Mouse (Mus musculus): ENCODE results near the gene Sgta. TPM values are rescaled to one million over a fixed set of nuclear protein-coding genes. Genes with fewer than 3 reads are reported as not detected.

Sgta gene
- polyA plus RNA-seq, 1 experiment = 222 TPM

- no peak overlapping the region for H3K27ac ChIP-seq (ENCODE audit: insufficient read depth, low read depth, low read length)
- TF ChIP-seq POLR2A (IDR thresholded peaks at IDR 0.05; ENCODE audit: low read depth, low read length) (no peak), CTCF (IDR thresholded peaks at IDR 0.05; ENCODE audit: extremely low read depth, insufficient read length, insufficient replicate concordance, low read depth, low read length) (peak; percentile 81; the same call in 1 of the 2 replicates)
- peaks cover 3% of the 10 kb centered on the region; the same call in 1 of the 2 replicates for H3K4me1 ChIP-seq (ENCODE audit: control insufficient read depth, insufficient read depth, insufficient read length, low read length)
- H3K27me3 ChIP-seq (ENCODE audit: control insufficient read depth, insufficient read depth, low read length) = no peaks in the 10 kb centered on the region
- H3K36me3 ChIP-seq (ENCODE audit: control insufficient read depth, insufficient read depth, low read length) = peaks cover 27% of the 10 kb centered on the region
- H3K4me3 ChIP-seq (ENCODE audit: low read depth, low read length) = no peak overlapping the region
- WGBS = 27% methylated on average over 13 of the region's 13 CpGs
These were observed 18.4 kb downstream of the Sgta start for GRCm38 (mm10) chr10:81041458-81042175.

- Histone ChIP-seq H3K4me3 (ENCODE audit: low read depth, low read length) (peak within 1 kb of the TSS; percentile 88), H3K36me3 (ENCODE audit: control insufficient read depth, insufficient read depth, low read length) (peaks cover 4% of the 10 kb centered on the region; the same call in 1 of the 2 replicates), H3K27me3 (ENCODE audit: control insufficient read depth, insufficient read depth, low read length) (no peaks in the 10 kb centered on the region), H3K4me1 (ENCODE audit: control insufficient read depth, insufficient read depth, insufficient read length, low read length) (peaks cover 3% of the 10 kb centered on the region; the same call in 1 of the 2 replicates), H3K27ac (ENCODE audit: insufficient read depth, low read depth, low read length) (no peak within 1 kb of the TSS)
- under 1% methylated on average over 35 of the region's 35 CpGs for WGBS
- TF ChIP-seq CTCF (IDR thresholded peaks at IDR 0.05; ENCODE audit: extremely low read depth, insufficient read length, insufficient replicate concordance, low read depth, low read length) (no peak), POLR2A (IDR thresholded peaks at IDR 0.05; ENCODE audit: low read depth, low read length) (peak; percentile 41; the same call in 1 of the 2 replicates)
These were observed 22.9 kb downstream of the Sgta start, which contains the start of gene Slc39a3 for GRCm38 (mm10) chr10:81036988-81037580. Gene Slc39a3, minus strand, starts transcription at chr10:81037426.

DNA sequence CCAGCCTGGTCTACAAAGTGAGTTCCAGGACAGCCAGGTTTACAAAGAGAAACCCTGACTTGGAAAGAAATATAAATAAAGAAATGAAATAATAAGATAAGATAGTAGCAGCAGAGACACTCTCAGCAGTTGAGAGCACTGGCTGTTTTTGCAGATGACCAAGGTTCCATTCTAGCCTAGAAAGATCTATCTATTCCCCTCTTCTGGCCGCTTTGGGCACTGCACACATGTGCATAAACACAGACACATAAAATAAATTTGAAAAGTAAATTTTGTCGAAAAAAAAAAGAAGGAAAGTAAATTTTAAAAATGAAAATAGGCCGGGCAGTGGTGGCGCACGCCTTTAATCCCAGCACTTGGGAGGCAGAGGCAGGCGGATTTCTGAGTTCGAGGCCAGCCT is 23.7 kb downstream of the Sgta start:
- WGBS = 73% methylated on average over 7 of the region's 7 CpGs
- TF ChIP-seq CTCF (IDR thresholded peaks at IDR 0.05; ENCODE audit: extremely low read depth, insufficient read length, insufficient replicate concordance, low read depth, low read length) (no peak), POLR2A (IDR thresholded peaks at IDR 0.05; ENCODE audit: low read depth, low read length) (no peak)
- Histone ChIP-seq H3K27me3 (ENCODE audit: control insufficient read depth, insufficient read depth, low read length) (no peaks in the 10 kb centered on the region), H3K36me3 (ENCODE audit: control insufficient read depth, insufficient read depth, low read length) (peaks cover 7% of the 10 kb centered on the region; the same call in 1 of the 2 replicates), H3K27ac (ENCODE audit: insufficient read depth, low read depth, low read length) (no peak overlapping the region), H3K4me3 (ENCODE audit: low read depth, low read length) (no peak overlapping the region), H3K4me1 (ENCODE audit: control insufficient read depth, insufficient read depth, insufficient read length, low read length) (peaks cover 1% of the 10 kb centered on the region; the same call in 1 of the 2 replicates)

- peaks cover 13% of the 10 kb centered on the region for H3K36me3 ChIP-seq (ENCODE audit: control insufficient read depth, insufficient read depth, low read length)
- no peaks in the 10 kb centered on the region for H3K4me1 ChIP-seq (ENCODE audit: control insufficient read depth, insufficient read depth, insufficient read length, low read length)
- TF ChIP-seq CTCF (IDR thresholded peaks at IDR 0.05; ENCODE audit: extremely low read depth, insufficient read length, insufficient replicate concordance, low read depth, low read length) (no peak), POLR2A (IDR thresholded peaks at IDR 0.05; ENCODE audit: low read depth, low read length) (no peak)
- WGBS = 77% methylated on average over 10 of the region's 10 CpGs
- H3K27ac ChIP-seq (ENCODE audit: insufficient read depth, low read depth, low read length) = no peak overlapping the region
- no peaks in the 10 kb centered on the region for H3K27me3 ChIP-seq (ENCODE audit: control insufficient read depth, insufficient read depth, low read length)
- no peak overlapping the region for H3K4me3 ChIP-seq (ENCODE audit: low read depth, low read length)
These were observed 26.4 kb downstream of the Sgta start for GRCm38 (mm10) chr10:81033586-81033985.

- H3K36me3 ChIP-seq (ENCODE audit: control insufficient read depth, insufficient read depth, low read length) = peaks cover 13% of the 10 kb centered on the region
- WGBS = 50% methylated on average over 10 of the region's 10 CpGs
These were observed 30.9 kb downstream of the Sgta start for GRCm38 (mm10) chr10:81029031-81029430.

GRCm38 (mm10) chr10:81028219-81028618 is 31.8 kb downstream of the Sgta start:
- Histone ChIP-seq H3K36me3 (ENCODE audit: control insufficient read depth, insufficient read depth, low read length) (peaks cover 11% of the 10 kb centered on the region), H3K27ac (ENCODE audit: insufficient read depth, low read depth, low read length) (no peak overlapping the region), H3K27me3 (ENCODE audit: control insufficient read depth, insufficient read depth, low read length) (peaks cover 15% of the 10 kb centered on the region), H3K4me1 (ENCODE audit: control insufficient read depth, insufficient read depth, insufficient read length, low read length) (peaks cover 2% of the 10 kb centered on the region; the same call in 1 of the 2 replicates), H3K4me3 (ENCODE audit: low read depth, low read length) (no peak overlapping the region)
- TF ChIP-seq CTCF (IDR thresholded peaks at IDR 0.05; ENCODE audit: extremely low read depth, insufficient read length, insufficient replicate concordance, low read depth, low read length) (no peak), POLR2A (IDR thresholded peaks at IDR 0.05; ENCODE audit: low read depth, low read length) (no peak)

More at GRCm38 (mm10) chr10:81029031-81029430, 30.9 kb downstream of the Sgta start:
- H3K27me3 ChIP-seq (ENCODE audit: control insufficient read depth, insufficient read depth, low read length) = peaks cover 15% of the 10 kb centered on the region
- H3K27ac ChIP-seq (ENCODE audit: insufficient read depth, low read depth, low read length) = no peak overlapping the region
- TF ChIP-seq CTCF (IDR thresholded peaks at IDR 0.05; ENCODE audit: extremely low read depth, insufficient read length, insufficient replicate concordance, low read depth, low read length) = no peak
- no peak for TF ChIP-seq POLR2A (IDR thresholded peaks at IDR 0.05; ENCODE audit: low read depth, low read length)
- no peak overlapping the region for H3K4me3 ChIP-seq (ENCODE audit: low read depth, low read length)
- H3K4me1 ChIP-seq (ENCODE audit: control insufficient read depth, insufficient read depth, insufficient read length, low read length) = peaks cover 2% of the 10 kb centered on the region; the same call in 1 of the 2 replicates

GRCm38 (mm10) chr10:81027331-81027730 is 32.6 kb downstream of the Sgta start:
- Histone ChIP-seq H3K27ac (ENCODE audit: insufficient read depth, low read depth, low read length) (no peak overlapping the region), H3K27me3 (ENCODE audit: control insufficient read depth, insufficient read depth, low read length) (peaks cover 20% of the 10 kb centered on the region), H3K4me1 (ENCODE audit: control insufficient read depth, insufficient read depth, insufficient read length, low read length) (peaks cover 2% of the 10 kb centered on the region; the same call in 1 of the 2 replicates), H3K36me3 (ENCODE audit: control insufficient read depth, insufficient read depth, low read length) (peaks cover 10% of the 10 kb centered on the region), H3K4me3 (ENCODE audit: low read depth, low read length) (no peak overlapping the region)
- TF ChIP-seq CTCF (IDR thresholded peaks at IDR 0.05; ENCODE audit: extremely low read depth, insufficient read length, insufficient replicate concordance, low read depth, low read length) (no peak), POLR2A (IDR thresholded peaks at IDR 0.05; ENCODE audit: low read depth, low read length) (no peak)
- WGBS = 47% methylated on average over 4 of the region's 4 CpGs

All from small intestine, adult 2 months (tissue).